Mouse (Mus musculus): ENCODE data around the gene Rapgef4.

Gene Rapgef4

DNA sequence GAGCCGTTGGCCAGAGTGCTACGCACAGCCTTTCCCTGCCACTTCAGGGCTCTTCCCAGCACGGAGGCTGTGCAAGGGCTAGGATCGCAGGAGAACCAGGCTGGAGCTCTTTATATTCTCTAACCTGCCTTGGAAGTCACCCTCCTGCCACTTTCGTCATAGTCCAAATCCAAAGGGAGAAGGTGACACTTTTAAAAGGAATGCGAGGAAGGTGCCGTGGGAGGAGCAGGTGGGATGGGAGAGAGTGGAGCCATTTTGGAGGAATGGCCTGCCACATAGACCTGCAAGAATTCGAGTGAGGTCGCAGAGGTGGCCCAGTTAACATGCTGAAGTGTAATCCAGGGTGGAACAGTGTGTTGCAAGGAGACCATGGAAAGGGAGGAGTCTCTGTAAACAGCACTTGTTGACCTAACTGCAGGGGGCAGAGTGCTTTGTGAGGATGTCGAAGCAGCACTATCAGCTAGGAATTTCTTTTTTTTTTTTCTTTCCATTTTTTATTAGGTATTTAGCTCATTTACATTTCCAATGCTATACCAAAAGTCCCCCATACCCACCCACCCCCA, 94.0 kb downstream of the Rapgef4 start:
- in situ Hi-C loops (cut with MboI, MseI), result no loop called here

DNA sequence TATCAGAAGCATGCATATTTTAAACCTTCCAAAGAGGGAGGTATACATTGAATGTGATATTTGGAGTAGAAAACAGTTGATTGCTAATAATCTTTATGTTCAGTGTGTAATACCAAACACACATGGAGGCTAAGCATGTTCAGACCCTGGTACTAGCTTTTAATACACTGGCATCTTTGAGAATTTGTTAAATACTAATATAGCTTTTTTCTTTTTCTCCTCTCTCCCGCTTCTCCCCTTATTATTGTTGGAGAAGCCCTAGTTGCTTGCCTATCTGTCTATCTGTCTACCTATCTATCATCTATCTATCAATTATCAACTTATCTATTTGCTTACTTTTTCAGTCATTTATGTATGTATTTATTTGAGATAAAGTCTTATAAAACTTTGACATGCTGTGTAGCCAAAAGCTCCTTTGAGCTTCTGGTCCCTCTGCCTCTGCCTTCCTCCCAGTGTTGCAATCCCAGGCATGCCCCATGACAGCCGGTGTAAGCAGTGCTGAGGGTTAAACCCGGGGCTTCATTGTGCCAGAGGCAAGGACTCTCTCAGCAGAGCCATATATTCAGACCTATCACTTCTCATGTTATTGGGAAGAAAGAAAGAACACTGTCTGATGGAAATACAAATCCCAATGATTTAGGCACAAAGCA, 96.6 kb downstream of the Rapgef4 start:
- in situ Hi-C loops (cut with MboI, MseI), result no loop called here

DNA sequence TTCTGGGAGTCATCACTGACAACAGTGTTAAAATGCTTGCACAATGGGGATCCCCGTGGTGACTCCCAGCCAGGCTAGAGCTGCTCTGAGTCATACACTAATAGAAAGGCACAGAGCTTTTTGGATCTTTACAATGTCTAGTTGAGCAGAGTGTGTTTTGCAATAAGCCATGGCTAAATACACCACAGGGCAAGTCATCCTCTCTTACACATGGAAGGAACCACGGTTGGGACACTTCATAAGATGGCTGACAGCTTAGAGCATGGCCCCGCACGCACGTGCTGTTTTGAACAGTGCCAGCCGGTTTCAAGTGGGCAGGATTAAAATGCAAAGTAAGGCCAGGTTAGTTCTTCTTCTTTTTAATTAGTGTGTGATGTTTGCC, 97.1 kb downstream of the Rapgef4 start:
- in situ Hi-C loops (cut with MboI, MseI), result no loop called here

DNA sequence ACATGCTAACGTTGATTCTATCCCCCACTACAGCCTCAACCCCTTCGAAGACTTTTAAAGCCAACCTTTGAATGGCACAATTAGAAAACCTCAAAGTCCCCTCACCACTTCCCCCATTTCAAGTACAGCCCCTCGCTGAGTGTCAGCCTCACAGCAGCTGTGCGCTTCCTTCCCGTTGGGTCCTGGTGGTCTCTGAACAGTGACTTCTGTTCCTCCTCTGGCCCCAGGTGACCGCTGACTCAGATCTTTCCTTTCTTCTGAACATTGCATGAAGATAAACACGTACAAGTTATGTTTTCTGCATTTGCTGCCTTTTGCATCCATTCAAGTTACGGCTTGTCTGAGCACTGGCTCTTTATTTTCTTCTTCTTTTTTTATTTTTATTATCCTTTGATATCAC, 98.1 kb downstream of the Rapgef4 start:
- in situ Hi-C loops (cut with MboI, MseI), result no loop called here

DNA sequence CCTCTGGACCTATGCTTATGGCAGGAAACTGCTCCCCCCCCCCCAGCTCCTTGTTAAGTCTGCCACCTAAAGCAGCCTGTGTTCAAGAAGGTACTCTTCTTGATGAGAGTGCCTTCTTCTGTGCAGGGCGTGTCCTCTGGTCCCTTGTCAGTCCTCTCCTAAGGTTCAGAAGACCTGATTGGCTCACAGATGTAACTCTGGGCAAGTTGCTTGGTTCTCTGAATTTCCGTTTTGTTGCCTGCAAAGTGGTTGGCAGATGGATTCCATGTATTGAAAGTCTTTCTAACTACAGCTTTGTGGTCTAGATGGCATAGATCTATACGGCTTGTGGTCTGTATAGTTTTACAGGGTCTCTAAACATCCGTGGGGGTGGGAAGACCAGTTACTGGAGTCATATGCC, 101.8 kb downstream of the Rapgef4 start:
- in situ Hi-C loops (cut with MboI, MseI), result no loop called here

DNA sequence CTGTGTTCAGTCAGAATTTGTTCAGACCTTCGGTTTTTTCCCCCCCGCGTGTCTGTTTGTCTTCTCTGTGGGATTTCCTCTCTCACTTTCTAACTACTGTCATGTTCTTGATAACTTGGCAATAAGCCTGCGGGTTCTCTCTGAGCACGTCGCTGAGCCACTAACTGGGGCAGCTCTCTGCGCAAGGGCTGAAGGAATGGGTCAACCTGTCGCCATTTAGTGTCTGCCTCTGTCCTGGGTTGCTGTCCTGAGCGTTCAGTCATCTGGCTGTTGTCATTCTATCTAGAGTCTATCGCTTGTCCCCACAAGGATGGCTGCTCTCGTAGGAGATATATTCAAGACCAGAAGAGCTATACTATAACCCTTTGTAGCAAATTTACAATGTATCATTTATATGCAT, 107.8 kb downstream of the Rapgef4 start:
- in situ Hi-C loops (cut with MboI, MseI), result no loop called here

DNA sequence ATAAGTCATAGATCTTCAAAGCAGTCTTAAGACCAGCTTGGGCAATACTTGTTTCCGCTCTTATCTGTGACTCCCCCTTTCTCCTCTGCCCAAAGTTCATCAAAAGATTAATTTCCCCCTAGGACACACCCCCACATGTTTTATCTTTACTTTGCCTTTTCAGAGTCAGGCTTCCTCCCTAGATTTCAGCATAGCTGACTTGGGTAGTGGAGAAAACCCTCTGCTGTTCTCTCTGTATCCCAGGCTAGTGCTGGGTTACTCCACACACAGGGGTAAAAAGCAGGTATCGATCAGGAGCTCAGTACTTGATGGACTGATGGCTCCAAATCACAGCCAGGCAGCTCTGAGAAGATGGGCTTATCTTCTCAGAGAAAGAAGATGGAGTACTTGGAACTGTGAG, 109.0 kb downstream of the Rapgef4 start:
- in situ Hi-C loops (cut with MboI, MseI), result no loop called here

DNA sequence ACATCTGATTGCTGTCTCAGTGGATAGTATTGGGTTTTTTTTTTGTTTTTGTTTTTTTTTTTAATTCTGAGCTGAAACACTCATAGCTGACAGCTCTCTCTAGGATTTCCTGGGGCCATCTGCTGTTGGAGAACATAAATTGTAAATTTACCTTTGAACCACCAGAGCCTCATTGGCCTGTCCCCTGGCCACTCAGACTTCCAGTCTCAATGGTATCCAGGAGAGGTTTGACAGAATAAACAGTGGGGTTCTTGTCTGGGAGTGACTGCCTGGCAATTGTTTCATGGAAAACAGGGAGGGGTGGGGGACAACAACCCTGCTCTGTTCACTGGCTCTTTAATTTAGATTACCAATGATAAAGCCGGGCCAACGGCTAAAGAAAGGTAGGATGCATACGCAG, 111.0 kb downstream of the Rapgef4 start:
- in situ Hi-C loops (cut with MboI, MseI), result no loop called here

DNA sequence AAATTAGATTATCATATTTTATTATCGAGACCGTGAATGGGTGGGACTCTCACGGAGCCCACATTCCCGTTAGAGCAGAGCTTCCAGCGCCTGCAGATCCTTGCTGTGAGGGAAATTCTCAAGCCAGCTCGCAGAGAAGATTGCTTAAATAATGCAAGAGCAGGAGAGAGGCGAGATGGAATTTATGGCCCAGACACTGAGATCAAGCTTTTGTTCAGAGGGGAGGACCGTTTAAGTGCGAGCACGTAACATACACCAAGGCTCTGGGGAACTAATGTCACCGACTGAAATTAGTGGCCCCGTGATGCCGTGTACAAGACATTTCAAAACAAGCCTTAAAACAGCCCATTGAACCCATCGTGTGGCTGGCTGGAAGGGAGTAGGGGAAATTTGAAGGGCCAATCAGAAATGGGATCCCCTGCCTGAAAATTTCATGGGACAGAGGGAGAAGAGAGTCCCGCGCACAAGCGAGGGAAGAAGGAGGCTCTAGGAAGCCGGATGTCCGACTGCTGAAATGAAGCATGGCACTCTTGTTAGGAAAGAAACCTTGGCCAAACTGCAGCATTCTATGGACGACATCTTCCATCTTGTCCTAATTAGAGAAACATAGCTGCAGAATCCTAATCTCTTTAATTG, 112.5 kb downstream of the Rapgef4 start:
- in situ Hi-C loops (cut with MboI, MseI), result no loop called here

DNA sequence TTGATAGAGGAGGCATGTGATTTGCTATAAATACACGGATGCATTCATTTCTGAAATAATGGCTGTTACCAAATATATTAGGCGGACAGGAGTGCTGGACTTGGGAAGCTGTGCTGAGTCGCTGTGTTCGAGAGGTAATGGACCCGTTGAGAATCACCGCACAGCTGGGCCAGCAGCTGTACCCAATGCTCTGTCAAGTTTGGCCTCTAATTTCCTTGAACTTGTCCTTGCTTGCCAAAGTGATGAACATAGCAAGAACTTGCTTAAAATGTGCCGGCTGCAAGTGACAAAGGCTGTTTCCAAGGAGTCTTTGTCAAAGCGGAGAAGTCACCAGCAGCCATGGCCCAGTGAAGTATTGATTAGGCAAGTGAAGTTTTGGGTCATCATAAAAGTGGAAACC, 113.0 kb downstream of the Rapgef4 start:
- in situ Hi-C loops (cut with MboI, MseI), result no loop called here

DNA sequence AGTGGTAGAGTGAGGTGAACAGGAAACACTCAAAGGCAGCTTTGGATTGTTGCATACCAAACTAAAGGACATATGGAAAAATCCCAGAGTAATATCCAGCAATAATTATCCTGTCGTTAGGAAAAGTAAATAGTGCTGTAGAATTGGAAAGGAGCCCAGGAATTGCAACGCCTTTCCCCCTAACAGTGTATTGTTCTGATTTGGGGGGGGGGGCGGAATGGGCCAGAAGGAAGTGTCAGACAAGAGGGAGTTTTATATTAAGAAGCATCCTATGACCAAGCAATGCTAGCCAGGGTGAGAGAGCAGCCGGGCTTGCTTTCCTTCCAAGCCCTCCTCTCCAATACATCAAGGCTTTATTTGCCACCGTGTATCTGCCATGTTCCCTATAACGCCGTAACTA, 113.4 kb downstream of the Rapgef4 start:
- in situ Hi-C loops (cut with MboI, MseI), result no loop called here

DNA sequence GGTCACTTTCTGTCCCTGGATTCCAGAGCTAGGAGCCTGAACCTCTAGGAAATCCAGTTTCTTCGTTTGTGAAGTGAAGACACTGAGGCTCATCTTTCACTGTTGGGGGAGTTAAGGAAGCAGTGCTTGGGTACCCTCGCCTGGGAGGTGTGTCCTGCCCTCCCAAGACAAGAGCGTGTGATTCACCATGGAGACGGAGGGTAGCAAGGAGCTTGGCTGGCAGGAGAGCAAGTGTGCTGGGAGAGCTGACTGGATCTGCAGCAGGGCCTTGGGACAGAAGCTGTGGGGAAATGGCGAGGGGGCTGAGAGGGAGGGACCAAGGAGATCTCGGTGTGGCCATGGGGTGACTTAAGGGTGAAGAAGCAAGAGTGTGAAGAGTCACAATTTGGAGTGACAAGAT, 114.0 kb downstream of the Rapgef4 start:
- in situ Hi-C loops (cut with MboI, MseI), result no loop called here

DNA sequence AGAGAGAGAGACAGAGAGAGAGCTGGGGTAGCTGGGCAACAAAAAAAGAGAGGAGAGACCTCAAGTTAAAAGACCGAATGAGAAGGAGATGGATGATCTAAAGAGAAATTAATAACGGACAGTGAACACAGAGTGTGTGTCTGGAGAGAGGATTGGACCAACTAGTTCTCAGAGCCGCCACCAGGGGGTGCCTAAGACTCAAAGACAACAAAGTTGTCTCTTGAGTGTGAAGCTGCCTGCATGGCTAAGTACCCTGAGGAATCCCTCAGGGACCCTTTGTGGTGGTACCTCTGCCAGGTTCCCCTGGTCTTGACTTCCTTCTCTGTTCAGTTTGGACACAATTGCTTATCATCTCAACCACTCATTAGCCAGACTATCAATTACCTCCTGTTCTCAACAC, 115.3 kb downstream of the Rapgef4 start:
- in situ Hi-C loops (cut with MboI, MseI), result no loop called here

DNA sequence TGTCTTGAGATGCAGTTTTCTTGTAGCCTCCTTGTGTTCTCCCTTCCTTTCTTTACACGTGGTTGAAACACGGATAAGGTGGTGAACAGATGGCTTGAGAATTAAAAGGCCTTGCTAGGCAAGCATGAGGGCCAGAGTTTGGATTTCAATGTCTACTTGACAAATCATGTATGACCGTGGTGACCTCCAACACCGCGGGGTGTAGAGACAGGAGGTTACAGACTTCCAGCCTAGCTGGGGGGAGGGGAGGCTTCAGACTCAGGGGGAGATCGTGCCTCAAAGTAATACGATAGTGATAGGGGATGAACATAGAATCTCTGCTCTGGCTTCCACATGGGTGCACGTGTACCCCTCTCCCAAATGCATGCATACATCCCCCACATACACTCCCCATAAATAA, 117.3 kb downstream of the Rapgef4 start:
- in situ Hi-C loops (cut with MboI, MseI), result no loop called here

DNA sequence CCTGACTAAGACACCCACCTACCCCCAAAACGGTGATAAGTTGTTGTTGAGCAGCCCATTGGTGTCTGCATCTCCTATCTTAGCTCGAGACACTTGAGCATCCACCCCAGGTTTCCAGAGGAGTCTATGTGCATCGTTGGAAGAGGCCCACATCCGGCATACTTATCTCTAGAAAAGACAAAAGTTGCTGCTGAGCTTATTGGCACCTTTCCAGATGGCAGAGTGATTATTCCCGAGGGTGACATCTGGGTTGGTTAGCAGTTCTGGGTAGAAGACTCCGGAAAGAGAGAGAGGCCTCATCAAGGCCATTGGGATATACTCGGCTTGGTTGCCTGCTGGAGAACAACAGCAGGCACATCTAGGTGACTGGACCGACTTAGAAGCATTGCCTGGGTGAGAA, 123.6 kb downstream of the Rapgef4 start:
- in situ Hi-C loops (cut with MboI, MseI), result loop anchor here (5.0 kb wide), 1 partner anchor 43 kb away; no protein-coding TSS in a partner anchor

DNA sequence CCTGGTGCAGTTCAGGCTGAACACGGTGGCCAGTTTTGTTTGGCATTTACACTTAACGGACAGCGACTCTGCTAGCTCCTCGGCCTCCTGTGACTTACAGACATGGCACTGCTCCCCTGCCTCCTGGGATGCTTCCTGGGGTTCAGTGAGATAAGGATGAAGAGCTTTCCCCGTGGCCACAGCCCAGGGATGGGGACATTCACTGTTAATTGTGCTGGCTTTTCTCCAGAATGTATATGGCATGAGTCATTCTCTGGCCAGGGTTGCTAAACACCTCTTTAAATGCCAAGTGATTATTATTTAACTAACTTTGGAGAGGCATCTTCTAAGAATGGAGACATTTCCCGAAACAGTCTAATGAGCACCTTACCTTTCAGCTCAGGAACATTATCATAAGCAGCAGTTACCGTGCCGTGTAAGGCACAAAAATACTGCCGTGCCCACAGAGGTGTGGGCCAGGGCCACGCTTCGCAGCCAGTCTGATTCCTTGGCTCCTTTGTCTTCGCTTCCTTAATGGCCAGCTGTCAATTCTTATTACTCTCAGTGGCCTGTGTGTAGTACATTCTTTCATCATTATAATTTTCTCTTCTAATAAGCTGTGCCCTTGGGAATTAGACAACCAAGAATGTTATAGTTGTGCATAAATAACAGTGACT, 126.6 kb downstream of the Rapgef4 start:
- in situ Hi-C loops (cut with MboI, MseI), result loop anchor here (5.0 kb wide), 1 partner anchor 40 kb away; no protein-coding TSS in a partner anchor

DNA sequence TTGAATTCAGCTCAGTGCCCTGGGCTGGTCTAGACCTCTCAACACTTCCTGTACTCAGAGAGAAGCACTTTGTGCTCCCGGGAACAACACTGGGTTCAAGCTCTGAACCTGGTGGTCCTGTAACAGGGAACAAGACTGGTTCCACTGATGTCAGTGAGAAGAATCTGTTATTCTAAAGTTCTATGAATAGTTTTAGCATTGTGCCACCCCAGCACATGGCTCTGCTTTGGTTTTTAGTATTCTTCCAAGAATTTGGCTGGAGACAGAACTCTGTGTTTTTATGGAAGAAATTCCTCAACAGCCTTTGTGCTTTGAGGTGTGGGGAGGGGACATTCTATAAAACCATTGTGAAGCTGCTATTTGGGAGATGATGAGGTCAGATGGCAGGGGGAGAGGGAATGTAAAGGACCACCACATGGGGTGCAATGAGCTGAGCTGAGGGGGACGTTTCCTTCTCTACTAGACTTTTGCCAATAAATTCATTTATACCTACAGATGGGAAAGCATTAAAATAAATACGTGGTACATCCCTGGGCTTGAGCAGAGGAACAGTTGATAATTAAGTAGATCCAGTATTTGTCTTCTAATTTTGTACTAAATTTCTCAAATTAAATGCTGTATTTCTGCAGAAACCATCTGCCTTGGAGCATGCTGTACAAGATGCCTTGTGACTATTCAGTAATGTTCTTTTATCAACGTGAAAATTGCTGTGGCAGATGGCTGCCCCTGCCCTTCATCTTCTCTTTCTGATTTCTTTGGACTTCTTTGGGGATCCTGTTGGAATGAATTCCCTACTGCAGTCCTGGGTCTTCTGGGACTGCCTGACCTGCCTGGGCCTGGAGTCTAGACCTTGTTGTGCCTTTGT, 127.6 kb downstream of the Rapgef4 start:
- in situ Hi-C loops (cut with MboI, MseI), result loop anchor here (5.0 kb wide), 1 partner anchor 39 kb away; no protein-coding TSS in a partner anchor

DNA sequence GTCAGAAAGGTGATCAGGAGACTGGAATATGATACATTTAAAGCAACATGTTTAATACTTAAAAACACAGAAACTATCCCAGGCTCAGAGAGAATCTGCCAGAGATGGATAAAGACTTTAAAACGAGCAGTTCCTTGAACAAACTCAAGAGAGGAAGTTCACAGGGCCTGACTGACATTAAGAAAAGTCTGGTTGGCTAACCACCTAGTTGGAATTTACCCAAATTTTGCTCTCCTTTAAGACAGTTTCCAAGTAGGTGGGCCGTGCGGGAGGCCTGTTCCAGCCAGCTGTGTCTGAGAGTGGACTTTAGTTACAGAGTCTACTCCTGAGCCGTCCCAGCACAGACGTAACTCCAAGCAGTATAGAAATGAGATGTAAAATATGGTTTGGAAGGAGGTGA, 129.4 kb downstream of the Rapgef4 start:
- in situ Hi-C loops (cut with MboI, MseI), result no loop called here

DNA sequence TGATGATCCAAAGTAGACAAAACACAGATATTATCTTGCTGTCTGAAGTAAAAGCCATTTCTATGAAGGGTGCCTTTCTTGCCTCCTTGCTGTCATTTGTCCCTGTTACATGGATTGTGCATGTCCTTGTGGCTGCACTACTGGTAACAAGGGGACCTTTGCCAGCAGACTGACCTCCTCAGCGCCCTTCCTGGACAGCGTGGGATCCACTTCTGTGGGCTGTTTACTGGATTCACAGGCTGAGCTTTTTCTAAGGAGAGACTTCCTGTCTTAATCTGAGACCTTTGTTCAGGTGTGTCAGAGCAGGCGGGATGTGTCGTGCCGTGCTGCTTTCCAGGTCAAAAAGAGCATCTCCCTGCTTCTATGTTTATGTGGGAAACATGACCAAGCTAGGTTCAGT, 132.7 kb downstream of the Rapgef4 start:
- in situ Hi-C loops (cut with MboI, MseI), result no loop called here

DNA sequence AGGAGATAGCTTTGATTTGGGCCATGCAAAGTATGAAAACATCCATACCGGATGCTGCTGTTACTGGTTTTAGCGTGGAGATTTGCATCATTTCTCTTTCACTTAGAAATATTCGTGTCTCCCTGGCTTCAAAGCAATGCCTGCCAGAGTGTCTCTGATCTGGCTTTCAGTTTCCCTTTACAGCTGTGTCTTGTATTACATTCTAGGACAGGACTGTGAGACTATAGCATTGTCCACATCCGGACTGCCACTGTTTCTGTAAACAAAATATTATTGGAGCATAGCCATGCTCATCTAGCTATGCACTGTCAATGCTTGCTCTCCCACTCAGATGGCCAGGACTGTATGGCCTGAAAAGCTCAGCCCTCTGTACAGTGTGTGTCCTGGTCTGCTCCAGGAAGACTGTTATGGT, 133.1 kb downstream of the Rapgef4 start:
- in situ Hi-C loops (cut with MboI, MseI), result no loop called here

DNA sequence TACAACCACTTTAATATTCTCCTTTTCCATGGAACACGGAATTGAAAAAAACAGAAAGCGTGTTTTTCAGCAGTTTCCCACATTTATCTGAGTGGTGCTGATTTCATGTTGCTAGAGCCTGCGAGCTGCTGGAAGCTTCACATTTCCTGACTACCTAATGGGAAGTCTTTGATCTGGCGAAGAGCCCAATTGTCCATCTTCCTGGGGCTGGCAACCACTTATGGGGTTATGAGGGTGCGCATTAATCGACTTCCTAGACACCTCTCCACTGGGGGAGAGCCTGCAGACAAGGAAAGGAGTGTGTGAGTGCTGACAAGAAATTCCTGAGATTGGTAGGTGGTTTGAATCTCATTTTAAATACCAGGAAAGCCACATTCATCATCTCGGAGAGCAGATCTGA, 135.1 kb downstream of the Rapgef4 start:
- in situ Hi-C loops (cut with MboI, MseI), result no loop called here

DNA sequence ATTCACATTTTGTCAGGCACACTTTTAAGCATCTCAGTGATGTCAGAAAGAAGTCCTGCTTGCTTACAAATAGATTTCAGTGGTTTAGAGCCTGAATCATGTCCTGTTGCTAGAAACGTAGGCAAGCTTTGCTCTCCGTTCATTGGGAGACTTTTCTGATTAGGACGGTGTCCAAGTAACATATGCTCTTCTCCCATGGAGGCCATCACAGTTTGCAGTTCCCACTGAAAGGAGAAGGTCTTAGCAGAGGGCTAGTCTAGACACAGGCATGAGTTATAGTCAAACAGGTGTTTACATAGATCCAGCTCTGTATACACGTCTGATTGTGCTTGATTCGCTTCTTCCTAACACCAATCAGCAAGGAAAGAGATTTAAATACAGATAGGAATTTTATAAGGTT, 135.7 kb downstream of the Rapgef4 start:
- in situ Hi-C loops (cut with MboI, MseI), result no loop called here
